Mouse (Mus musculus): ENCODE measurements at regions not wholly inside any gene's neighbourhood (a gene's known extent, or its start where the extent isn't known, plus 50 kb on each side); places are given as distances from the start of the nearest gene placed in this dataset.

DNA sequence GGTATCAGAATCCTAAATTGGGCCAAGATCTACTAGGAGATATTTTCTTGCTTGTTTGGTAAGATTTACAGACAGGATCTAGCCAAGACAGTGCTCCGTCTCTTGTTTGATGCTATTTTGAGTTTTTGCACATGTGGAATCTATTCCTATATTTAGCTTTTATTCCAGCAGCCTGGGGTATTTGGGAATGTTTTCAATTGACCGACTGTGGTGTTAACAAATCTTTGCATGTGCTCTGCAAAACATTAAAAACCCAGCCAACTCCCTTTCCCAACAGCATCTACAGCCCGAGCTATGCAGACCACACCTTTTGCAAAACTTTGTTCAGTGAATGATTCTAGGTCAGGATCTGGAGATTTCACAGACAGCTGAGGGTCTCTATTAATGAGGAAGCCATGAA is 317.7 kb upstream of the Gm10131 start:
- Histone ChIP-seq H3K27me3 (ENCODE audit: control insufficient read depth in 1 of 2, insufficient read depth in 2 of 2, low read length in 2 of 2) (no peaks in the 10 kb centered on the region), H3K9me3 (replicated peaks; ENCODE audit: insufficient read depth, low read length) (no peaks in the 10 kb centered on the region), H3K36me3 (ENCODE audit: control insufficient read depth in 1 of 2, insufficient read depth in 2 of 2, low read length in 2 of 2) (no peaks in the 10 kb centered on the region), H3K4me3 (ENCODE audit: control insufficient read depth in 1 of 2, insufficient read depth in 1 of 2, low read depth in 2 of 2, low read length in 2 of 2) (no peak overlapping the region), H3K4me1 (ENCODE audit: control insufficient read depth in 1 of 2, insufficient read depth in 2 of 2, low read length in 2 of 2) (no peaks in the 10 kb centered on the region), H3K79me2 (ENCODE audit: control insufficient read depth, insufficient read depth, low read length, poor library complexity) (no peaks in the 10 kb centered on the region), H3K27ac (ENCODE audit: control insufficient read depth, low read depth, low read length) (no peak overlapping the region), H3K9ac (ENCODE audit: control insufficient read depth, low read depth, low read length, poor library complexity, severe bottlenecking) (no peak overlapping the region)
- DNase-seq (ENCODE audit: low read depth, low spot score), result no peak
- TF ChIP-seq EP300 (IDR thresholded peaks at IDR 0.05; ENCODE audit: low read depth in 1 of 2, low read length in 2 of 2) (no peak), ZMIZ1 (IDR thresholded peaks at IDR 0.05; ENCODE audit: low read depth, low read length) (no peak), MAFK (IDR thresholded peaks at IDR 0.05; ENCODE audit: borderline replicate concordance, low read depth, low read length) (no peak), GATA1 (IDR thresholded peaks at IDR 0.05; ENCODE audit: low read depth, low read length) (no peak), POLR2AphosphoS5 (IDR thresholded peaks at IDR 0.05; ENCODE audit: borderline replicate concordance, low read depth, low read length) (no peak), MXI1 (IDR thresholded peaks at IDR 0.05; ENCODE audit: low read depth, low read length) (no peak), POLR2A (IDR thresholded peaks at IDR 0.05; ENCODE audit: control insufficient read depth in 1 of 2, insufficient read depth in 1 of 2, low read depth in 1 of 2, low read length in 2 of 2, poor library complexity in 1 of 2) (no peak), ZC3H11A (IDR thresholded peaks at IDR 0.05; ENCODE audit: low read depth, low read length) (no peak), CHD2 (IDR thresholded peaks at IDR 0.05; ENCODE audit: low read length) (no peak), ETS1 (IDR thresholded peaks at IDR 0.05; ENCODE audit: low read depth, low read length) (no peak), SMC3 (IDR thresholded peaks at IDR 0.05; ENCODE audit: low read depth, low read length) (no peak), E2F4 (IDR thresholded peaks at IDR 0.05; ENCODE audit: borderline replicate concordance, low read depth, low read length) (no peak), CHD1 (IDR thresholded peaks at IDR 0.05; ENCODE audit: low read depth, low read length) (no peak), MYB (IDR thresholded peaks at IDR 0.05; ENCODE audit: low read depth, low read length) (no peak), CTCF (IDR thresholded peaks at IDR 0.05 in 2 of 3, conservative IDR thresholded peaks at IDR 0.05 in 1 of 3; ENCODE audit: control insufficient read depth in 1 of 3, insufficient read depth in 1 of 3, low read depth in 2 of 3, low read length in 3 of 3, poor library complexity in 1 of 3, severe bottlenecking in 1 of 3) (no peak), USF1 (IDR thresholded peaks at IDR 0.05; ENCODE audit: low read depth, low read length) (no peak), USF2 (IDR thresholded peaks at IDR 0.05; ENCODE audit: borderline replicate concordance in 1 of 2, insufficient read depth in 1 of 2, low read depth in 1 of 2, low read length in 2 of 2) (no peak), ZNF384 (IDR thresholded peaks at IDR 0.05; ENCODE audit: low read depth, low read length) (no peak), MAZ (IDR thresholded peaks at IDR 0.05; ENCODE audit: low read depth, low read length) (no peak), KAT2A (conservative IDR thresholded peaks at IDR 0.05; ENCODE audit: low read depth, low read length) (no peak)

DNA sequence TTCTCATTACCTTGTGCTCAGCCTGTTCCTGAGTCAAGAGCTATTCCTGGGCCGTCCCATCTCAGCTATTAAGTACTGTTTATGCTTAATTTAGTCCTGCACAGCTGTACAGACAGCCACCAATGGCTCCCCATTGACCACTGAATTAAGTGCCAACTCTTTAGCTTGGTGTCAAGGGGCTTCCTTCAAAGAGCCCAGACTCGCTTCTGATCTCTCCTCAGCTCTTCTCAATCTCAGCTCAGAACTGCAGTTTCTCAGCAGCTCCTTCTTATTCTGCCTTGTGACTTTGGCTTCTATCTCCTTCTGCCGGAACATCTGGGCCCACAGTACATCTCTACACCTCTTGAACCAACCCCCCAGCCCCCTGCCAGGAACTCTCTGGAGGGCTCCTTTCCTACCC is 290.0 kb upstream of the Gm10131 start:
- H3K9ac ChIP-seq (ENCODE audit: control insufficient read depth, low read depth, low read length, poor library complexity, severe bottlenecking), result no peak overlapping the region
- TF ChIP-seq CHD1 (IDR thresholded peaks at IDR 0.05; ENCODE audit: low read depth, low read length) (no peak), CHD2 (IDR thresholded peaks at IDR 0.05; ENCODE audit: low read length) (no peak), NELFE (IDR thresholded peaks at IDR 0.05; ENCODE audit: low read depth, low read length) (no peak), USF2 (IDR thresholded peaks at IDR 0.05; ENCODE audit: borderline replicate concordance in 1 of 2, insufficient read depth in 1 of 2, low read depth in 1 of 2, low read length in 2 of 2) (no peak), POLR2A (IDR thresholded peaks at IDR 0.05; ENCODE audit: control insufficient read depth in 1 of 2, insufficient read depth in 1 of 2, low read depth in 1 of 2, low read length in 2 of 2, poor library complexity in 1 of 2) (no peak), MAFK (IDR thresholded peaks at IDR 0.05; ENCODE audit: borderline replicate concordance, low read depth, low read length) (no peak), CTCF (IDR thresholded peaks at IDR 0.05 in 2 of 3, conservative IDR thresholded peaks at IDR 0.05 in 1 of 3; ENCODE audit: control insufficient read depth in 1 of 3, insufficient read depth in 1 of 3, low read depth in 2 of 3, low read length in 3 of 3, poor library complexity in 1 of 3, severe bottlenecking in 1 of 3) (no peak), ZMIZ1 (IDR thresholded peaks at IDR 0.05; ENCODE audit: low read depth, low read length) (no peak), MAX (IDR thresholded peaks at IDR 0.05; ENCODE audit: low read length) (no peak), ZC3H11A (IDR thresholded peaks at IDR 0.05; ENCODE audit: low read depth, low read length) (no peak), EP300 (IDR thresholded peaks at IDR 0.05; ENCODE audit: low read depth in 1 of 2, low read length in 2 of 2) (no peak), POLR2AphosphoS5 (IDR thresholded peaks at IDR 0.05; ENCODE audit: borderline replicate concordance, low read depth, low read length) (no peak), MYC (IDR thresholded peaks at IDR 0.05; ENCODE audit: low read depth, low read length) (no peak), UBTF (IDR thresholded peaks at IDR 0.05; ENCODE audit: borderline replicate concordance, insufficient read depth, low read depth, low read length) (no peak), SIN3A (IDR thresholded peaks at IDR 0.05; ENCODE audit: low read length) (no peak), MXI1 (IDR thresholded peaks at IDR 0.05; ENCODE audit: low read depth, low read length) (no peak), RCOR1 (IDR thresholded peaks at IDR 0.05; ENCODE audit: low read depth, low read length) (no peak)
- H3K36me3 ChIP-seq (ENCODE audit: control insufficient read depth in 1 of 2, insufficient read depth in 2 of 2, low read length in 2 of 2), result no peaks in the 10 kb centered on the region
- no peaks in the 10 kb centered on the region for H3K79me2 ChIP-seq (ENCODE audit: control insufficient read depth, insufficient read depth, low read length, poor library complexity)
- no peak overlapping the region for H3K4me3 ChIP-seq (ENCODE audit: control insufficient read depth in 1 of 2, insufficient read depth in 1 of 2, low read depth in 2 of 2, low read length in 2 of 2)
- H3K4me1 ChIP-seq (ENCODE audit: control insufficient read depth in 1 of 2, insufficient read depth in 2 of 2, low read length in 2 of 2), result no peaks in the 10 kb centered on the region
- DNase-seq (ENCODE audit: low read depth, low spot score), result no peak
- no peaks in the 10 kb centered on the region for H3K27me3 ChIP-seq (ENCODE audit: control insufficient read depth in 1 of 2, insufficient read depth in 2 of 2, low read length in 2 of 2)
- H3K9me3 ChIP-seq (replicated peaks; ENCODE audit: insufficient read depth, low read length), result no peaks in the 10 kb centered on the region
- no peak overlapping the region for H3K27ac ChIP-seq (ENCODE audit: control insufficient read depth, low read depth, low read length)

Data from MEL (cell line).